Mouse (Mus musculus): ENCODE measurements at regions not wholly inside any gene's neighbourhood (a gene's known extent, or its start where the extent isn't known, plus 50 kb on each side); places are given as distances from the start of the nearest gene placed in this dataset.

- Histone ChIP-seq H3K27ac (replicated peaks) (no peak overlapping the region), H3K9me3 (replicated peaks) (no peaks in the 10 kb centered on the region), H3K36me3 (no peaks in the 10 kb centered on the region), H3K4me1 (no peaks in the 10 kb centered on the region), H3K27me3 (ENCODE audit: low read depth, poor library complexity, severe bottlenecking) (no peaks in the 10 kb centered on the region), H3K4me3 (no peak overlapping the region)
- no peak for DNase-seq (ENCODE audit: low spot score)
- 73% methylated on average over 2 of the region's 2 CpGs for WGBS
These were observed 73.0 kb downstream of the Tsen15 start for GRCm38 (mm10) chr1:152313480-152313879.

GRCm38 (mm10) chr1:152305461-152305860, 81.0 kb downstream of the Tsen15 start:
- H3K4me3 ChIP-seq: no peak overlapping the region
- no peaks in the 10 kb centered on the region for H3K27me3 ChIP-seq (ENCODE audit: low read depth, poor library complexity, severe bottlenecking)
- H3K36me3 ChIP-seq: no peaks in the 10 kb centered on the region
- 82% methylated on average over 3 of the region's 3 CpGs for WGBS
- no peaks in the 10 kb centered on the region for H3K4me1 ChIP-seq
- H3K9me3 ChIP-seq (replicated peaks): no peaks in the 10 kb centered on the region
- DNase-seq (ENCODE audit: low spot score): no peak
- no peak overlapping the region for H3K27ac ChIP-seq (replicated peaks)

- H3K4me3 ChIP-seq: no peak overlapping the region
- WGBS: 91% methylated on average over 14 of the region's 14 CpGs
- no peak overlapping the region for H3K27ac ChIP-seq (replicated peaks)
- H3K9me3 ChIP-seq (replicated peaks): no peaks in the 10 kb centered on the region
- no peak for DNase-seq (ENCODE audit: low spot score)
- H3K36me3 ChIP-seq: no peaks in the 10 kb centered on the region
- no peaks in the 10 kb centered on the region for H3K4me1 ChIP-seq
- no peaks in the 10 kb centered on the region for H3K27me3 ChIP-seq (ENCODE audit: low read depth, poor library complexity, severe bottlenecking)
These were observed 81.9 kb downstream of the Tsen15 start for GRCm38 (mm10) chr1:152304487-152305130.

GRCm38 (mm10) chr1:152301355-152301754, 85.1 kb downstream of the Tsen15 start:
- H3K27ac ChIP-seq (replicated peaks): no peak overlapping the region
- H3K27me3 ChIP-seq (ENCODE audit: low read depth, poor library complexity, severe bottlenecking): no peaks in the 10 kb centered on the region
- 0 out of 2 replicates have a peak, but pooled peaks cover 4% of the 10 kb centered on the region for H3K9me3 ChIP-seq (replicated peaks)
- no peak for DNase-seq (ENCODE audit: low spot score)
- H3K36me3 ChIP-seq: no peaks in the 10 kb centered on the region
- H3K4me3 ChIP-seq: no peak overlapping the region
- no peaks in the 10 kb centered on the region for H3K4me1 ChIP-seq
- 86% methylated on average over 8 of the region's 8 CpGs for WGBS

GRCm38 (mm10) chr1:152292196-152292736, 94.2 kb downstream of the Tsen15 start:
- no peak for DNase-seq (ENCODE audit: low spot score)
- no peak overlapping the region for H3K4me3 ChIP-seq
- H3K36me3 ChIP-seq: no peaks in the 10 kb centered on the region
- H3K27me3 ChIP-seq (ENCODE audit: low read depth, poor library complexity, severe bottlenecking): no peaks in the 10 kb centered on the region
- 90% methylated on average over 9 of the region's 9 CpGs for WGBS
- no peaks in the 10 kb centered on the region for H3K4me1 ChIP-seq
- no peaks in the 10 kb centered on the region for H3K9me3 ChIP-seq (replicated peaks)
- H3K27ac ChIP-seq (replicated peaks): no peak overlapping the region

- Histone ChIP-seq H3K9me3 (replicated peaks) (no peaks in the 10 kb centered on the region), H3K36me3 (no peaks in the 10 kb centered on the region), H3K4me3 (no peak overlapping the region), H3K27ac (replicated peaks) (no peak overlapping the region), H3K4me1 (peaks cover 8% of the 10 kb centered on the region; the same call in 1 of the 2 replicates), H3K27me3 (ENCODE audit: low read depth, poor library complexity, severe bottlenecking) (no peaks in the 10 kb centered on the region)
- 48% methylated on average over 7 of the region's 7 CpGs for WGBS
- peak; percentile 66 for DNase-seq (ENCODE audit: low spot score)
These were observed 95.7 kb downstream of the Tsen15 start for GRCm38 (mm10) chr1:152290768-152291167.

GRCm38 (mm10) chr1:152287566-152288490, 98.7 kb downstream of the Tsen15 start:
- no peaks in the 10 kb centered on the region for H3K36me3 ChIP-seq
- H3K27ac ChIP-seq (replicated peaks): no peak overlapping the region
- H3K4me3 ChIP-seq: no peak overlapping the region
- peaks cover 19% of the 10 kb centered on the region for H3K4me1 ChIP-seq
- no peaks in the 10 kb centered on the region for H3K27me3 ChIP-seq (ENCODE audit: low read depth, poor library complexity, severe bottlenecking)
- WGBS: 86% methylated on average over 15 of the region's 15 CpGs
- no peak for DNase-seq (ENCODE audit: low spot score)
- H3K9me3 ChIP-seq (replicated peaks): no peaks in the 10 kb centered on the region

- H3K4me1 ChIP-seq: peaks cover 20% of the 10 kb centered on the region
- no peaks in the 10 kb centered on the region for H3K9me3 ChIP-seq (replicated peaks)
- no peak for DNase-seq (ENCODE audit: low spot score)
- 83% methylated on average over 8 of the region's 8 CpGs for WGBS
- no peaks in the 10 kb centered on the region for H3K36me3 ChIP-seq
- no peak overlapping the region for H3K4me3 ChIP-seq
- no peaks in the 10 kb centered on the region for H3K27me3 ChIP-seq (ENCODE audit: low read depth, poor library complexity, severe bottlenecking)
- no peak overlapping the region for H3K27ac ChIP-seq (replicated peaks)
These were observed 99.8 kb downstream of the Tsen15 start for GRCm38 (mm10) chr1:152286677-152287076.

GRCm38 (mm10) chr1:152282106-152282505, 104.4 kb downstream of the Tsen15 start:
- no peak for DNase-seq (ENCODE audit: low spot score)
- Histone ChIP-seq H3K27me3 (ENCODE audit: low read depth, poor library complexity, severe bottlenecking) (no peaks in the 10 kb centered on the region), H3K9me3 (replicated peaks) (no peaks in the 10 kb centered on the region), H3K36me3 (no peaks in the 10 kb centered on the region), H3K27ac (replicated peaks) (no peak overlapping the region), H3K4me1 (peaks cover 20% of the 10 kb centered on the region), H3K4me3 (no peak overlapping the region)
- WGBS: 96% methylated on average over 11 of the region's 11 CpGs

- Histone ChIP-seq H3K4me1 (peaks cover 14% of the 10 kb centered on the region), H3K4me3 (no peak overlapping the region), H3K9me3 (replicated peaks) (no peaks in the 10 kb centered on the region), H3K36me3 (no peaks in the 10 kb centered on the region), H3K27me3 (ENCODE audit: low read depth, poor library complexity, severe bottlenecking) (no peaks in the 10 kb centered on the region), H3K27ac (replicated peaks) (no peak overlapping the region)
- DNase-seq (ENCODE audit: low spot score): no peak
- 96% methylated on average over 8 of the region's 8 CpGs for WGBS
These were observed 105.3 kb downstream of the Tsen15 start for GRCm38 (mm10) chr1:152281201-152281600.

GRCm38 (mm10) chr1:152280014-152280413, 106.5 kb downstream of the Tsen15 start:
- no peaks in the 10 kb centered on the region for H3K27me3 ChIP-seq (ENCODE audit: low read depth, poor library complexity, severe bottlenecking)
- H3K4me3 ChIP-seq: no peak overlapping the region
- H3K27ac ChIP-seq (replicated peaks): no peak overlapping the region
- DNase-seq (ENCODE audit: low spot score): no peak
- WGBS: 35% methylated on average over 1 of the region's 1 CpGs
- H3K9me3 ChIP-seq (replicated peaks): no peaks in the 10 kb centered on the region
- peaks cover 9% of the 10 kb centered on the region for H3K4me1 ChIP-seq
- no peaks in the 10 kb centered on the region for H3K36me3 ChIP-seq

GRCm38 (mm10) chr1:152275011-152275410, 111.5 kb downstream of the Tsen15 start:
- Histone ChIP-seq H3K9me3 (replicated peaks) (no peaks in the 10 kb centered on the region), H3K27me3 (ENCODE audit: low read depth, poor library complexity, severe bottlenecking) (no peaks in the 10 kb centered on the region), H3K27ac (replicated peaks) (no peak overlapping the region), H3K36me3 (no peaks in the 10 kb centered on the region), H3K4me3 (no peak overlapping the region), H3K4me1 (no peaks in the 10 kb centered on the region)
- no peak for DNase-seq (ENCODE audit: low spot score)
- 97% methylated on average over 24 of the region's 24 CpGs for WGBS

GRCm38 (mm10) chr1:152273430-152273829, 113.1 kb downstream of the Tsen15 start:
- no peak for DNase-seq (ENCODE audit: low spot score)
- Histone ChIP-seq H3K4me3 (no peak overlapping the region), H3K9me3 (replicated peaks) (no peaks in the 10 kb centered on the region), H3K27ac (replicated peaks) (no peak overlapping the region), H3K27me3 (ENCODE audit: low read depth, poor library complexity, severe bottlenecking) (no peaks in the 10 kb centered on the region), H3K4me1 (no peaks in the 10 kb centered on the region), H3K36me3 (no peaks in the 10 kb centered on the region)
- 93% methylated on average over 1 of the region's 1 CpGs for WGBS

Data from midbrain, embryonic 10.5 days (tissue).